Mouse (Mus musculus): ENCODE results near the gene Rfx8.

- no peak for TF ChIP-seq CTCF (IDR thresholded peaks at IDR 0.05 in 2 of 3, conservative IDR thresholded peaks at IDR 0.05 in 1 of 3; ENCODE audit: control insufficient read depth in 1 of 3, insufficient read depth in 1 of 3, low read depth in 2 of 3, low read length in 3 of 3, poor library complexity in 1 of 3, severe bottlenecking in 1 of 3)
- TF ChIP-seq UBTF (IDR thresholded peaks at IDR 0.05; ENCODE audit: borderline replicate concordance, insufficient read depth, low read depth, low read length), result no peak
- TF ChIP-seq GATA1 (IDR thresholded peaks at IDR 0.05; ENCODE audit: low read depth, low read length), result no peak
- no peak for TF ChIP-seq USF1 (IDR thresholded peaks at IDR 0.05; ENCODE audit: low read depth, low read length)
- TF ChIP-seq MAZ (IDR thresholded peaks at IDR 0.05; ENCODE audit: low read depth, low read length), result no peak
- TF ChIP-seq BHLHE40 (IDR thresholded peaks at IDR 0.05; ENCODE audit: borderline replicate concordance, low read depth, low read length), result no peak
- no peak for TF ChIP-seq POLR2A (IDR thresholded peaks at IDR 0.05; ENCODE audit: control insufficient read depth in 1 of 2, insufficient read depth in 1 of 2, low read depth in 1 of 2, low read length in 2 of 2, poor library complexity in 1 of 2)
- TF ChIP-seq TCF12 (IDR thresholded peaks at IDR 0.05; ENCODE audit: low read depth, low read length), result no peak
- TF ChIP-seq ZNF384 (IDR thresholded peaks at IDR 0.05; ENCODE audit: low read depth, low read length), result no peak
- TF ChIP-seq MAX (IDR thresholded peaks at IDR 0.05; ENCODE audit: low read length), result no peak
- no peak for TF ChIP-seq USF2 (IDR thresholded peaks at IDR 0.05; ENCODE audit: borderline replicate concordance in 1 of 2, insufficient read depth in 1 of 2, low read depth in 1 of 2, low read length in 2 of 2)
- no peak for TF ChIP-seq SIN3A (IDR thresholded peaks at IDR 0.05; ENCODE audit: low read length)
These were observed 45.2 kb upstream of the Rfx8 start for GRCm38 (mm10) chr1:39765854-39766493.
